ENCODE assay signal across 12 mouse cellular contexts in the genomic region with DNA sequence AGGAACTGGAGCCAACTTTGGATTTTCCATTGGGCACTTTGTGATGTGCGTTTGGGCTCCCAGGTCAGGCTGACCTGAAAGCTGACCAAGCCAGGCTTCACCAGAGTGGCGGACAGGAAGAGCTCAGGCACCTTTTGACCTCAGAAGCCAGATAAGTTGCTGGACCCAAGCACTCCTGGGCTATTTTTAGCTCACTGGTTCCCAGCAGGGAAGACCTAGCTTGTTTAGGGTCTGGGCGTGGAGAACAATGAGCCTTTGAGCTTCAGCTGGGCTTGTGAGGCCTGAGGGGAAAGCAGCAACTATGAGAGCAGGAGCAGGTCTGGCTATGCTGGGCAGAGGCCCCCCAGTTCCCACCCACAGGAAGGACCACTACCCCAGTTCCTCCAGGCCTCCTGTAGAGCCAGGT.
DNase-seq lines count a peak whose midpoint lies in the region; ATAC-seq lines count a peak whose summit lies in the region.
"Had no signal": no experiment of that assay in that cellular context is flagged by ENCODE, and none has a peak within 500 bp of the region (broad histone marks: within the 10 kb centered on the region; RNA-seq: fewer than 3 reads in every experiment).

No protein-coding gene starts in this region.

- no peak for ATAC-seq in forebrain, embryonic 11.5 days (replicated peaks; ENCODE audit: low FRiP score)
- ATAC-seq in forebrain, embryonic 14.5 days, result no peak
- no peak for ATAC-seq in midbrain, embryonic 14.5 days (ENCODE audit: low FRiP score, low TSS enrichment)
- no peak for ATAC-seq in midbrain, embryonic 15.5 days (replicated peaks)
- peak; percentile 33; the same call in 1 of the 2 replicates for ATAC-seq in intestine, embryonic 16.5 days

- 0 out of 2 replicates have a peak overlapping the region, but pooled peaks have one; percentile 12 for H3K9ac ChIP-seq in forebrain, embryonic 11.5 days (ENCODE audit: low read length)
- H3K9ac ChIP-seq in forebrain, embryonic 14.5 days (ENCODE audit: low read length), result no peak overlapping the region
- no peak overlapping the region for H3K9ac ChIP-seq in midbrain, embryonic 14.5 days (replicated peaks; ENCODE audit: low read length)
- H3K9ac ChIP-seq in midbrain, embryonic 15.5 days, result no peak overlapping the region
- H3K9ac ChIP-seq in intestine, embryonic 16.5 days (ENCODE audit: low read depth, low read length), result no peak overlapping the region
- H3K9ac ChIP-seq: neural tube, embryonic 12.5 days had no signal

- H3K9me3 ChIP-seq in forebrain, embryonic 11.5 days (ENCODE audit: control insufficient read depth, low read length), result no peaks in the 10 kb centered on the region
- H3K9me3 ChIP-seq in forebrain, embryonic 14.5 days (replicated peaks; ENCODE audit: control insufficient read depth, low read length), result no peaks in the 10 kb centered on the region
- H3K9me3 ChIP-seq in midbrain, embryonic 14.5 days (ENCODE audit: control insufficient read depth, low read length), result no peaks in the 10 kb centered on the region
- no peaks in the 10 kb centered on the region for H3K9me3 ChIP-seq in midbrain, embryonic 15.5 days
- H3K9me3 ChIP-seq in intestine, embryonic 16.5 days (ENCODE audit: control insufficient read depth, low read length), result no peaks in the 10 kb centered on the region

- H3K27me3 ChIP-seq in forebrain, embryonic 11.5 days (ENCODE audit: control insufficient read depth, insufficient read depth, low read length), result no peaks in the 10 kb centered on the region
- H3K27me3 ChIP-seq in forebrain, embryonic 14.5 days (replicated peaks; ENCODE audit: control insufficient read depth, insufficient read depth, low read length), result no peaks in the 10 kb centered on the region
- H3K27me3 ChIP-seq in midbrain, embryonic 14.5 days (ENCODE audit: control insufficient read depth, insufficient read depth, low read length), result no peaks in the 10 kb centered on the region
- H3K27me3 ChIP-seq in midbrain, embryonic 15.5 days (replicated peaks), result no peaks in the 10 kb centered on the region
- H3K27me3 ChIP-seq in intestine, embryonic 16.5 days (replicated peaks; ENCODE audit: control insufficient read depth, insufficient read depth, low read length), result no peaks in the 10 kb centered on the region
- H3K27me3 ChIP-seq: neural tube, embryonic 12.5 days had no signal

- H3K27ac ChIP-seq in forebrain, embryonic 11.5 days (ENCODE audit: low read depth, low read length), result no peak overlapping the region
- H3K27ac ChIP-seq in forebrain, embryonic 14.5 days (ENCODE audit: low read depth, low read length), result no peak overlapping the region
- 0 out of 2 replicates have a peak overlapping the region, but pooled peaks have one; percentile 32 for H3K27ac ChIP-seq in midbrain, embryonic 14.5 days (replicated peaks; ENCODE audit: low read depth, low read length)
- H3K27ac ChIP-seq in midbrain, embryonic 15.5 days, result no peak overlapping the region
- H3K27ac ChIP-seq in intestine, embryonic 16.5 days (ENCODE audit: low read length), result no peak overlapping the region
- H3K27ac ChIP-seq: neural tube, embryonic 12.5 days had no signal

- H3K36me3 ChIP-seq in forebrain, embryonic 11.5 days (ENCODE audit: control insufficient read depth, insufficient read depth, low read length), result no peaks in the 10 kb centered on the region
- H3K36me3 ChIP-seq in forebrain, embryonic 14.5 days (ENCODE audit: control insufficient read depth, insufficient read depth, low read length), result no peaks in the 10 kb centered on the region
- H3K36me3 ChIP-seq in midbrain, embryonic 14.5 days (ENCODE audit: control insufficient read depth, insufficient read depth, low read length), result no peaks in the 10 kb centered on the region
- H3K36me3 ChIP-seq in midbrain, embryonic 15.5 days (replicated peaks), result no peaks in the 10 kb centered on the region
- no peaks in the 10 kb centered on the region for H3K36me3 ChIP-seq in intestine, embryonic 16.5 days (ENCODE audit: control insufficient read depth, insufficient read depth, low read length)
- H3K36me3 ChIP-seq: neural tube, embryonic 12.5 days had no signal

- peaks cover 5% of the 10 kb centered on the region; the same call in 1 of the 2 replicates for H3K4me1 ChIP-seq in forebrain, embryonic 11.5 days (replicated peaks; ENCODE audit: control insufficient read depth, insufficient read depth, low read length)
- no peaks in the 10 kb centered on the region for H3K4me1 ChIP-seq in forebrain, embryonic 14.5 days (ENCODE audit: control insufficient read depth, insufficient read depth, low read length)
- no peaks in the 10 kb centered on the region for H3K4me1 ChIP-seq in midbrain, embryonic 14.5 days (ENCODE audit: control insufficient read depth, insufficient read depth, low read length)
- no peaks in the 10 kb centered on the region for H3K4me1 ChIP-seq in midbrain, embryonic 15.5 days
- peaks cover 9% of the 10 kb centered on the region; the same call in 1 of the 2 replicates for H3K4me1 ChIP-seq in intestine, embryonic 16.5 days (ENCODE audit: control insufficient read depth, insufficient read depth, low read length)

- H3K4me2 ChIP-seq in forebrain, embryonic 11.5 days (ENCODE audit: low read depth, low read length, severe bottlenecking), result no peak overlapping the region
- H3K4me2 ChIP-seq in forebrain, embryonic 14.5 days (ENCODE audit: low read length), result no peak overlapping the region
- no peak overlapping the region for H3K4me2 ChIP-seq in midbrain, embryonic 14.5 days (ENCODE audit: low read length)
- no peak overlapping the region for H3K4me2 ChIP-seq in midbrain, embryonic 15.5 days
- no peak overlapping the region for H3K4me2 ChIP-seq in intestine, embryonic 16.5 days (ENCODE audit: low read depth, low read length)
- H3K4me2 ChIP-seq: neural tube, embryonic 12.5 days had no signal

- 24% methylated on average over 3 of the region's 3 CpGs for WGBS in forebrain, embryonic 11.5 days
- 41% methylated on average over 3 of the region's 3 CpGs for WGBS in forebrain, embryonic 14.5 days
- 48% methylated on average over 3 of the region's 3 CpGs for WGBS in midbrain, embryonic 14.5 days
- 41% methylated on average over 3 of the region's 3 CpGs for WGBS in midbrain, embryonic 15.5 days
- WGBS in intestine, embryonic 16.5 days, result 48% methylated on average over 3 of the region's 3 CpGs

- DNase-seq in forebrain, embryonic 11.5 days (ENCODE audit: low spot score), result no peak
- no peak for DNase-seq in forebrain, embryonic 14.5 days (ENCODE audit: low spot score)
- no peak for DNase-seq in midbrain, embryonic 14.5 days
- DNase-seq in retina, postnatal 1 day, result peak; percentile 82
- no peak for DNase-seq in left cerebral cortex, postnatal 4 days
- no peak for DNase-seq in right cerebral cortex, postnatal 36 days (ENCODE audit: low spot score in 2 of 2)
- DNase-seq: cerebellum, adult 9-11 months; gastrocnemius, postnatal 14 days; thymus, adult 18-20 months had no signal

- H3K4me3 ChIP-seq in forebrain, embryonic 11.5 days (ENCODE audit: low read depth, low read length), result no peak overlapping the region
- H3K4me3 ChIP-seq in forebrain, embryonic 14.5 days (ENCODE audit: low read depth, low read length), result no peak overlapping the region
- no peak overlapping the region for H3K4me3 ChIP-seq in midbrain, embryonic 14.5 days (replicated peaks; ENCODE audit: low read depth, low read length)
- H3K4me3 ChIP-seq in midbrain, embryonic 15.5 days, result no peak overlapping the region
- no peak overlapping the region for H3K4me3 ChIP-seq in intestine, embryonic 16.5 days (ENCODE audit: low read length)
- H3K4me3 ChIP-seq: neural tube, embryonic 12.5 days had no signal

- intact Hi-C loops in left cerebral cortex, postnatal 4 days (cut with DNase I), result no loop called here
